Mouse (Mus musculus) hindbrain, embryonic 14.5 days (tissue): Measurements from ENCODE around the gene Cyp4v3. TPM values are rescaled to one million over a fixed set of nuclear protein-coding genes. Genes with fewer than 3 reads are reported as not detected.

Experiments
- ATAC-seq: fragments of 200-750 bp; cut with Nextera tagmentation; 2 replicates; pipeline ENCODE4 v1.8.0; 2017; ENCODE audit warnings: moderate number of reproducible peaks, mild to moderate bottlenecking, moderate TSS enrichment, moderate library complexity; ENCODE audit not compliant: low FRiP score
- DNase-seq: peaks from one replicate; pipeline ENCODE4 v3.0.0-alpha.2; 2015; ENCODE audit warnings: low spot score
- H3K27ac ChIP-seq: fragments of 300-500 bp; sonication (generic); 2 replicates; pipeline ENCODE4 v1.5.1; 2014; ENCODE audit warnings: mild to moderate bottlenecking, moderate library complexity
- H3K27me3 ChIP-seq: fragments of 300-500 bp; sonication (generic); 2 replicates; pipeline ENCODE4 v1.6.1; 2014; ENCODE audit warnings: mild to moderate bottlenecking, low read length, mixed read lengths; ENCODE audit not compliant: control insufficient read depth, insufficient read depth
- H3K36me3 ChIP-seq: fragments of 300-500 bp; sonication (generic); replicated peaks from 2 replicates; pipeline ENCODE4 v1.6.1; 2014; ENCODE audit not compliant: control insufficient read depth, insufficient read depth
- H3K4me1 ChIP-seq: fragments of 300-500 bp; sonication (generic); replicated peaks from 2 replicates; pipeline ENCODE4 v1.6.1; 2014; ENCODE audit warnings: antibody characterized with exemption, low read length, mixed read lengths; ENCODE audit not compliant: control insufficient read depth, insufficient read depth
- H3K4me2 ChIP-seq: fragments of 300-500 bp; sonication (generic); replicated peaks from 2 replicates; pipeline ENCODE4 v1.6.1; 2014; ENCODE audit warnings: mild to moderate bottlenecking, moderate library complexity
- H3K4me3 ChIP-seq: fragments of 300-500 bp; sonication (generic); replicated peaks from 2 replicates; pipeline ENCODE4 v1.5.1; 2014; ENCODE audit warnings: mild to moderate bottlenecking, low read length
- H3K9ac ChIP-seq: fragments of 300-500 bp; sonication (generic); 2 replicates; pipeline ENCODE4 v1.6.1; 2014
- H3K9me3 ChIP-seq: fragments of 300-500 bp; sonication (generic); 2 replicates; pipeline ENCODE4 v1.6.1; 2016; ENCODE audit warnings: low read length; ENCODE audit not compliant: control insufficient read depth
- WGBS: fragments of 180-500 bp; shearing (Covaris S2); extraction: QIAGEN DNeasy Blood & Tissue Kit; methylation state at CpG from one replicate; pipeline ENCODE4 v1.1.7; 2014; 5-methylcytosine and 5-hydroxymethylcytosine counted together
- polyA plus RNA-seq: library from polyadenylated mRNA; unstranded; fragments of >200 nt; fragmentation: Nextera tagmentation; extraction: Ambion mirVana; gene quantifications from 2 replicates; pipeline ENCODE4 v1.2.1, GENCODE M21; 2014

Cyp4v3 gene
- polyA plus RNA-seq, 1 experiment from 2014 or later = 2.1 TPM

- Histone ChIP-seq H3K4me2 (no peak overlapping the region), H3K9ac (no peak overlapping the region), H3K27me3 (no peaks in the 10 kb centered on the region), H3K9me3 (0 out of 2 replicates have a peak, but pooled peaks cover 3% of the 10 kb centered on the region), H3K36me3 (no peaks in the 10 kb centered on the region), H3K4me1 (no peaks in the 10 kb centered on the region), H3K4me3 (no peak overlapping the region), H3K27ac (no peak overlapping the region)
- 92% methylated on average over 3 of the region's 3 CpGs for WGBS
- ATAC-seq = no peak
- DNase-seq = no peak
Measured at GRCm38 (mm10) chr8:45262851-45263250, 70.2 kb downstream of the Cyp4v3 start.

GRCm38 (mm10) chr8:45261920-45262319 lies 71.1 kb downstream of the Cyp4v3 start, which contains the start of gene F11:
Gene F11 (minus strand): TSS chr8:45262031.
- H3K9ac ChIP-seq = no peak within 1 kb of the TSS
- no peaks in the 10 kb centered on the region for H3K36me3 ChIP-seq
- ATAC-seq = no peak
- H3K4me1 ChIP-seq = no peaks in the 10 kb centered on the region
- DNase-seq = no peak
- 0 out of 2 replicates have a peak, but pooled peaks cover 3% of the 10 kb centered on the region for H3K9me3 ChIP-seq
- no peak within 1 kb of the TSS for H3K4me3 ChIP-seq
- H3K27ac ChIP-seq = no peak within 1 kb of the TSS
- WGBS = 87% methylated on average over 10 of the region's 10 CpGs
- no peaks in the 10 kb centered on the region for H3K27me3 ChIP-seq
- no peak within 1 kb of the TSS for H3K4me2 ChIP-seq

GRCm38 (mm10) chr8:45258421-45258820 lies 74.6 kb downstream of the Cyp4v3 start:
- H3K36me3 ChIP-seq = no peaks in the 10 kb centered on the region
- 76% methylated on average over 8 of the region's 8 CpGs for WGBS
- DNase-seq = no peak

GRCm38 (mm10) chr8:45255040-45255439 lies 78.0 kb downstream of the Cyp4v3 start:
- Histone ChIP-seq H3K9me3 (no peaks in the 10 kb centered on the region), H3K36me3 (no peaks in the 10 kb centered on the region), H3K4me1 (no peaks in the 10 kb centered on the region), H3K4me2 (no peak overlapping the region), H3K9ac (no peak overlapping the region), H3K27ac (no peak overlapping the region), H3K4me3 (no peak overlapping the region), H3K27me3 (no peaks in the 10 kb centered on the region)
- DNase-seq (no peak), ATAC-seq (no peak)
- WGBS = 87% methylated on average over 12 of the region's 12 CpGs

More at GRCm38 (mm10) chr8:45258421-45258820, 74.6 kb downstream of the Cyp4v3 start:
- Histone ChIP-seq H3K9ac (no peak overlapping the region), H3K9me3 (no peaks in the 10 kb centered on the region), H3K4me3 (no peak overlapping the region), H3K4me2 (no peak overlapping the region), H3K27ac (no peak overlapping the region), H3K4me1 (no peaks in the 10 kb centered on the region), H3K27me3 (no peaks in the 10 kb centered on the region)
- ATAC-seq = no peak

Other genes starting within 250 kb of the Cyp4v3 start
- gene F11, start 71.2 kb downstream of the Cyp4v3 start, polyA plus RNA-seq = not detected in 2 replicates
- gene Klkb1, start 38.4 kb downstream of the Cyp4v3 start, polyA plus RNA-seq = not detected in 2 replicates
- not detected in 2 replicates for gene Gm45753, start 24.8 kb downstream of the Cyp4v3 start, polyA plus RNA-seq
- gene Fam149a, start 49.1 kb upstream of the Cyp4v3 start, polyA plus RNA-seq = 12.8 and 14.1 TPM in 2 replicates
- 1.7 and 2.5 TPM in 2 replicates for gene Tlr3, start 77.9 kb upstream of the Cyp4v3 start, polyA plus RNA-seq
- gene Sorbs2, start 174.6 kb upstream of the Cyp4v3 start, polyA plus RNA-seq = 65.0 and 69.1 TPM in 2 replicates